Mouse (Mus musculus) lung, embryonic 15.5 days (tissue): ENCODE data around the gene Hsd17b2. TPM values are rescaled to one million over a fixed set of nuclear protein-coding genes. Genes with fewer than 3 reads are reported as not detected.

ENCODE experiments used
- ATAC-seq: fragments of 200-750 bp; cut with Nextera tagmentation; 2 replicates; pipeline ENCODE4 v1.8.0; 2017; ENCODE audit warnings: moderate number of reproducible peaks, borderline replicate concordance; ENCODE audit not compliant: low FRiP score, low TSS enrichment; ENCODE audit errors: extremely low read depth
- H3K27ac ChIP-seq: fragments of 300-500 bp; sonication (generic); 2 replicates; pipeline ENCODE4 v1.5.1; 2015; ENCODE audit warnings: moderate library complexity, mild to moderate bottlenecking, inconsistent platforms
- H3K27me3 ChIP-seq: fragments of 300-500 bp; sonication (generic); 2 replicates; pipeline ENCODE4 v1.6.1; 2015; ENCODE audit warnings: inconsistent platforms
- H3K36me3 ChIP-seq: fragments of 300-500 bp; sonication (generic); 2 replicates; pipeline ENCODE4 v1.6.1; 2015; ENCODE audit warnings: inconsistent platforms
- H3K4me1 ChIP-seq: fragments of 300-500 bp; sonication (generic); 2 replicates; pipeline ENCODE4 v1.6.1; 2015; ENCODE audit warnings: inconsistent platforms
- H3K4me2 ChIP-seq: fragments of 300-500 bp; sonication (generic); 2 replicates; pipeline ENCODE4 v1.6.1; 2015; ENCODE audit warnings: inconsistent platforms, mild to moderate bottlenecking, moderate library complexity
- H3K4me3 ChIP-seq: fragments of 300-500 bp; sonication (generic); 2 replicates; pipeline ENCODE4 v1.5.1; 2015; ENCODE audit warnings: mild to moderate bottlenecking, inconsistent platforms
- H3K9ac ChIP-seq: fragments of 300-500 bp; sonication (generic); 2 replicates; pipeline ENCODE4 v1.6.1; 2015; ENCODE audit warnings: inconsistent platforms
- H3K9me3 ChIP-seq: fragments of 300-500 bp; sonication (generic); 2 replicates; pipeline ENCODE4 v1.6.1; 2016; ENCODE audit warnings: inconsistent platforms
- WGBS: fragments of 180-500 bp; shearing (Covaris S2); methylation state at CpG from one replicate; pipeline ENCODE4 v1.1.7; 2015; 5-methylcytosine and 5-hydroxymethylcytosine counted together
- polyA plus RNA-seq: library from polyadenylated mRNA; unstranded; fragments of >200 nt; fragmentation: Nextera tagmentation; extraction: Ambion mirVana; gene quantifications from 2 replicates; pipeline ENCODE4 v1.2.1, GENCODE M21; 2015

Gene Hsd17b2
- polyA plus RNA-seq, 1 experiment from 2014 or later: 0.34 TPM

- Histone ChIP-seq H3K9ac (no peak overlapping the region), H3K4me1 (no peaks in the 10 kb centered on the region), H3K27me3 (no peaks in the 10 kb centered on the region), H3K4me2 (no peak overlapping the region), H3K4me3 (no peak overlapping the region), H3K36me3 (no peaks in the 10 kb centered on the region), H3K27ac (no peak overlapping the region), H3K9me3 (no peaks in the 10 kb centered on the region)
- ATAC-seq: no peak
- 51% methylated on average over 11 of the region's 11 CpGs for WGBS
Observed at GRCm38 (mm10) chr8:117778531-117779322, 77.0 kb downstream of the Hsd17b2 start.

- 84% methylated on average over 6 of the region's 6 CpGs for WGBS
- no peak for ATAC-seq
- H3K9me3 ChIP-seq: no peaks in the 10 kb centered on the region
Observed at GRCm38 (mm10) chr8:117779344-117779743, 77.6 kb downstream of the Hsd17b2 start.

GRCm38 (mm10) chr8:117781375-117782129 is 79.8 kb downstream of the Hsd17b2 start:
- H3K4me2 ChIP-seq: no peak overlapping the region
- no peak overlapping the region for H3K27ac ChIP-seq
- no peak overlapping the region for H3K4me3 ChIP-seq
- H3K4me1 ChIP-seq: no peaks in the 10 kb centered on the region
- H3K9me3 ChIP-seq: no peaks in the 10 kb centered on the region
- 61% methylated on average over 6 of the region's 6 CpGs for WGBS
- no peaks in the 10 kb centered on the region for H3K36me3 ChIP-seq
- no peak for ATAC-seq
- H3K9ac ChIP-seq: no peak overlapping the region
- no peaks in the 10 kb centered on the region for H3K27me3 ChIP-seq

More at GRCm38 (mm10) chr8:117779344-117779743, 77.6 kb downstream of the Hsd17b2 start:
- Histone ChIP-seq H3K4me3 (no peak overlapping the region), H3K9ac (no peak overlapping the region), H3K4me2 (no peak overlapping the region), H3K27me3 (no peaks in the 10 kb centered on the region), H3K27ac (no peak overlapping the region), H3K36me3 (no peaks in the 10 kb centered on the region), H3K4me1 (no peaks in the 10 kb centered on the region)

GRCm38 (mm10) chr8:117783021-117783420 is 81.3 kb downstream of the Hsd17b2 start:
- Histone ChIP-seq H3K36me3 (peaks cover 8% of the 10 kb centered on the region), H3K4me2 (no peak overlapping the region), H3K4me1 (no peaks in the 10 kb centered on the region), H3K27me3 (no peaks in the 10 kb centered on the region), H3K4me3 (no peak overlapping the region), H3K9me3 (no peaks in the 10 kb centered on the region), H3K27ac (no peak overlapping the region), H3K9ac (no peak overlapping the region)
- ATAC-seq: no peak
- WGBS: 86% methylated on average over 7 of the region's 7 CpGs

GRCm38 (mm10) chr8:117786428-117786827 is 84.7 kb downstream of the Hsd17b2 start:
- H3K4me3 ChIP-seq: no peak overlapping the region
- WGBS: 91% methylated on average over 3 of the region's 3 CpGs
- no peak overlapping the region for H3K4me2 ChIP-seq
- no peak overlapping the region for H3K27ac ChIP-seq
- peaks cover 34% of the 10 kb centered on the region for H3K36me3 ChIP-seq
- H3K9ac ChIP-seq: no peak overlapping the region
- H3K27me3 ChIP-seq: no peaks in the 10 kb centered on the region
- no peaks in the 10 kb centered on the region for H3K9me3 ChIP-seq
- no peaks in the 10 kb centered on the region for H3K4me1 ChIP-seq
- no peak for ATAC-seq

GRCm38 (mm10) chr8:117792616-117793144 is 91.0 kb downstream of the Hsd17b2 start:
- Histone ChIP-seq H3K4me1 (no peaks in the 10 kb centered on the region), H3K27ac (no peak overlapping the region), H3K9me3 (no peaks in the 10 kb centered on the region), H3K4me2 (no peak overlapping the region), H3K9ac (no peak overlapping the region), H3K36me3 (peaks cover 74% of the 10 kb centered on the region), H3K27me3 (no peaks in the 10 kb centered on the region), H3K4me3 (no peak overlapping the region)
- no peak for ATAC-seq
- WGBS: 82% methylated on average over 19 of the region's 19 CpGs

- Histone ChIP-seq H3K27me3 (no peaks in the 10 kb centered on the region), H3K4me1 (no peaks in the 10 kb centered on the region), H3K9ac (no peak overlapping the region), H3K27ac (no peak overlapping the region), H3K36me3 (peaks cover 73% of the 10 kb centered on the region), H3K4me3 (no peak overlapping the region), H3K4me2 (no peak overlapping the region), H3K9me3 (no peaks in the 10 kb centered on the region)
- WGBS: 92% methylated on average over 10 of the region's 10 CpGs
- no peak for ATAC-seq
Observed at GRCm38 (mm10) chr8:117794581-117794980, 92.9 kb downstream of the Hsd17b2 start.

- Histone ChIP-seq H3K27ac (no peak overlapping the region), H3K27me3 (no peaks in the 10 kb centered on the region), H3K9ac (no peak overlapping the region), H3K4me1 (peaks cover 11% of the 10 kb centered on the region), H3K36me3 (peaks cover 55% of the 10 kb centered on the region), H3K4me3 (no peak overlapping the region), H3K9me3 (no peaks in the 10 kb centered on the region), H3K4me2 (no peak overlapping the region)
- WGBS: 86% methylated on average over 15 of the region's 15 CpGs
- ATAC-seq: no peak
Observed at GRCm38 (mm10) chr8:117796464-117796863, 94.8 kb downstream of the Hsd17b2 start.

GRCm38 (mm10) chr8:117798066-117798465 is 96.4 kb downstream of the Hsd17b2 start:
- Histone ChIP-seq H3K36me3 (peaks cover 53% of the 10 kb centered on the region), H3K4me2 (no peak overlapping the region), H3K27me3 (no peaks in the 10 kb centered on the region), H3K4me3 (no peak overlapping the region), H3K4me1 (peaks cover 18% of the 10 kb centered on the region), H3K9ac (no peak overlapping the region), H3K9me3 (no peaks in the 10 kb centered on the region), H3K27ac (no peak overlapping the region)
- no peak for ATAC-seq
- WGBS: 92% methylated on average over 2 of the region's 2 CpGs

GRCm38 (mm10) chr8:117801443-117802298 is 100.0 kb downstream of the Hsd17b2 start, which contains the start of gene Mphosph6:
Gene Mphosph6 (minus strand): TSS chr8:117801943.
- peak; percentile 98 for ATAC-seq
- under 1% methylated on average over 65 of the region's 65 CpGs for WGBS
- Histone ChIP-seq H3K36me3 (peaks cover 21% of the 10 kb centered on the region), H3K9ac (peak within 1 kb of the TSS; percentile 85), H3K27me3 (no peaks in the 10 kb centered on the region), H3K4me1 (peaks cover 18% of the 10 kb centered on the region), H3K4me3 (peak within 1 kb of the TSS; percentile 76), H3K27ac (peak within 1 kb of the TSS; percentile 93), H3K9me3 (no peaks in the 10 kb centered on the region), H3K4me2 (peak within 1 kb of the TSS; percentile 72)

GRCm38 (mm10) chr8:117802299-117802689 is 100.6 kb downstream of the Hsd17b2 start:
- peak overlapping the region; percentile 72 for H3K4me2 ChIP-seq
- peaks cover 15% of the 10 kb centered on the region for H3K36me3 ChIP-seq
- ATAC-seq: peak; percentile 47; the same call in 1 of the 2 replicates
- H3K9ac ChIP-seq: peak overlapping the region; percentile 47
- H3K4me1 ChIP-seq: peaks cover 18% of the 10 kb centered on the region
- H3K27me3 ChIP-seq: no peaks in the 10 kb centered on the region
- H3K9me3 ChIP-seq: no peaks in the 10 kb centered on the region
- peak overlapping the region; percentile 86 for H3K27ac ChIP-seq
- peak overlapping the region; percentile 76 for H3K4me3 ChIP-seq
- WGBS: 3% methylated on average over 11 of the region's 11 CpGs
